In the genomic region with DNA sequence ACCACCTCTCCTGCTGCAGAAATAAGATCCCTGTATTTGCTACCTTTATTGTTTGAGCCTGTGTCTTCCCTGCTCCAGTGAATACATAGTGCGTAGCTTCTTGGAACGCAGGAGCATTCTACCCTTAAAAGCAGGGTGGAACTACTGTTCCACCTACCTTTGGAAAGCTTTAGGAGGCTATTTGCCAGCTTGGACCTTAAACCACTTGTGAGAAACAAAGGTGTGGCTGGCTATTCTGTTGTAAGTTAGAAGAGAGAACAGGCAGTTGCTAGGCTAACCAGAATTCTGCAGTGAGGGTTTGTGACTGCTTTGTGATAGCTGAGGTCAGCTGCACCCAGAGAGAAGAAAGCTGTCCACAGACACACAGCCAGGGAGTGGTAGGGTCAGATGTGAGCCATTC, we compare ENCODE assay signal across 25 mouse cellular contexts. TPM values are rescaled to one million over a fixed set of nuclear protein-coding genes. Genes with fewer than 3 reads are reported as not detected.
DNase-seq lines count a peak whose midpoint lies in the region; ATAC-seq and TF ChIP-seq lines count a peak whose summit lies in the region.
"Had no signal": no experiment of that assay in that cellular context is flagged by ENCODE, and none has a peak within 500 bp of the region (broad histone marks: within the 10 kb centered on the region; RNA-seq: fewer than 3 reads in every experiment).

No protein-coding gene starts in this region.

- no peaks in the 10 kb centered on the region for H3K36me3 ChIP-seq in intestine, embryonic 15.5 days
- H3K36me3 ChIP-seq in intestine, postnatal 0 days (ENCODE audit: control insufficient read depth, insufficient read depth): no peaks in the 10 kb centered on the region
- H3K36me3 ChIP-seq in stomach, postnatal 0 days (ENCODE audit: control insufficient read depth, insufficient read depth, low read length): no peaks in the 10 kb centered on the region
- H3K36me3 ChIP-seq: forebrain, embryonic 10.5 days; heart, embryonic 12.5 days; heart, embryonic 15.5 days; hindbrain, embryonic 10.5 days; hindbrain, embryonic 13.5 days had no signal

- DNase-seq in lung, postnatal 36 days: peak; percentile 54
- no peak for DNase-seq in lung, postnatal 14 days
- no peak for DNase-seq in stomach, postnatal 0 days (ENCODE audit: low spot score)
- DNase-seq in ovary, postnatal 10 days (ENCODE audit: low spot score): no peak
- DNase-seq: adrenal gland, adult 8-10 months; adrenal gland, postnatal 25 days; cerebellum, adult 18-20 months; cerebellum, adult 9-10 months; cerebellum, postnatal 14 days; gastrocnemius, adult 2 months; gastrocnemius, postnatal 14 days; heart, adult 18-20 months; heart, postnatal 10 days; heart, postnatal 36 days had no signal

- H3K27ac ChIP-seq in intestine, embryonic 15.5 days: no peak overlapping the region
- no peak overlapping the region for H3K27ac ChIP-seq in intestine, postnatal 0 days (ENCODE audit: low read depth, low read length)
- 0 out of 2 replicates have a peak overlapping the region, but pooled peaks have one; percentile 13 for H3K27ac ChIP-seq in stomach, postnatal 0 days (replicated peaks)
- H3K27ac ChIP-seq: forebrain, embryonic 10.5 days; forebrain, embryonic 13.5 days; gastrocnemius, adult 2 months; heart, embryonic 15.5 days; hindbrain, embryonic 10.5 days; hindbrain, embryonic 13.5 days had no signal

- H3K4me3 ChIP-seq in intestine, embryonic 15.5 days (replicated peaks): no peak overlapping the region
- no peak overlapping the region for H3K4me3 ChIP-seq in intestine, postnatal 0 days (ENCODE audit: low read depth, low read length)
- no peak overlapping the region for H3K4me3 ChIP-seq in stomach, postnatal 0 days (ENCODE audit: low read depth, low read length)
- H3K4me3 ChIP-seq: forebrain, embryonic 10.5 days; forebrain, embryonic 13.5 days; gastrocnemius, adult 2 months; heart, embryonic 12.5 days; heart, embryonic 15.5 days; hindbrain, embryonic 10.5 days; hindbrain, embryonic 13.5 days had no signal

- 81% methylated on average over 2 of the region's 2 CpGs for WGBS in intestine, embryonic 15.5 days
- WGBS in intestine, postnatal 0 days: 74% methylated on average over 2 of the region's 2 CpGs
- WGBS in stomach, postnatal 0 days: 64% methylated on average over 2 of the region's 2 CpGs

- 0 out of 2 replicates have a peak, but pooled peaks cover 3% of the 10 kb centered on the region for H3K4me1 ChIP-seq in intestine, embryonic 15.5 days (replicated peaks)
- no peaks in the 10 kb centered on the region; the same call in none of the 2 replicates for H3K4me1 ChIP-seq in intestine, postnatal 0 days (replicated peaks; ENCODE audit: control insufficient read depth, insufficient read depth, low read length)
- no peaks in the 10 kb centered on the region for H3K4me1 ChIP-seq in stomach, postnatal 0 days (replicated peaks; ENCODE audit: control insufficient read depth, insufficient read depth)
- H3K4me1 ChIP-seq: forebrain, embryonic 10.5 days; forebrain, embryonic 13.5 days; heart, embryonic 12.5 days; heart, embryonic 15.5 days; hindbrain, embryonic 10.5 days; hindbrain, embryonic 13.5 days had no signal

- TF ChIP-seq CTCF in intestine, postnatal 0 days (IDR thresholded peaks at IDR 0.05; ENCODE audit: low read depth): no peak
- no peak for TF ChIP-seq CTCF in stomach, postnatal 0 days (IDR thresholded peaks at IDR 0.05; ENCODE audit: low read depth)

- TF ChIP-seq EP300 in stomach, postnatal 0 days (optimal IDR thresholded peaks at IDR 0.05): no peak

- no peaks in the 10 kb centered on the region for H3K27me3 ChIP-seq in intestine, embryonic 15.5 days (replicated peaks)
- no peaks in the 10 kb centered on the region for H3K27me3 ChIP-seq in intestine, postnatal 0 days (replicated peaks; ENCODE audit: control insufficient read depth, insufficient read depth, low read length)
- H3K27me3 ChIP-seq in stomach, postnatal 0 days (ENCODE audit: control insufficient read depth, insufficient read depth, low read length): no peaks in the 10 kb centered on the region
- H3K27me3 ChIP-seq: forebrain, embryonic 13.5 days; heart, embryonic 12.5 days; heart, embryonic 15.5 days; hindbrain, embryonic 13.5 days had no signal

- H3K4me2 ChIP-seq in intestine, embryonic 15.5 days (replicated peaks): no peak overlapping the region
- no peak overlapping the region for H3K4me2 ChIP-seq in intestine, postnatal 0 days (replicated peaks; ENCODE audit: low read depth)
- no peak overlapping the region for H3K4me2 ChIP-seq in stomach, postnatal 0 days (replicated peaks; ENCODE audit: low read depth)
- H3K4me2 ChIP-seq: forebrain, embryonic 13.5 days; heart, embryonic 12.5 days; heart, embryonic 15.5 days; hindbrain, embryonic 13.5 days had no signal

- no peaks in the 10 kb centered on the region for H3K9me3 ChIP-seq in intestine, embryonic 15.5 days
- no peaks in the 10 kb centered on the region for H3K9me3 ChIP-seq in intestine, postnatal 0 days (ENCODE audit: control insufficient read depth)
- H3K9me3 ChIP-seq in stomach, postnatal 0 days (ENCODE audit: control insufficient read depth, low read length): no peaks in the 10 kb centered on the region
- H3K9me3 ChIP-seq: forebrain, embryonic 10.5 days; forebrain, embryonic 13.5 days; heart, embryonic 12.5 days; heart, embryonic 15.5 days; hindbrain, embryonic 13.5 days had no signal

- ATAC-seq in intestine, embryonic 15.5 days: peak; percentile 26; the same call in 1 of the 2 replicates
- no peak for ATAC-seq in intestine, postnatal 0 days
- ATAC-seq in stomach, postnatal 0 days (ENCODE audit: low FRiP score, low TSS enrichment): 0 out of 2 replicates have a peak, but pooled peaks have one; percentile 40
- ATAC-seq: activated CD4-positive, CD25-positive, alpha-beta regulatory T cell, adult 4 months; forebrain, embryonic 13.5 days; forebrain, embryonic 16.5 days; hindbrain, embryonic 16.5 days had no signal

- H3K9ac ChIP-seq in intestine, embryonic 15.5 days: no peak overlapping the region
- no peak overlapping the region for H3K9ac ChIP-seq in intestine, postnatal 0 days (ENCODE audit: low read depth, low read length)
- H3K9ac ChIP-seq in stomach, postnatal 0 days (ENCODE audit: low read length): no peak overlapping the region
- H3K9ac ChIP-seq: forebrain, embryonic 13.5 days; heart, embryonic 12.5 days; heart, embryonic 15.5 days; hindbrain, embryonic 13.5 days had no signal

RNA-seq across cellular contexts. Expression of a gene that starts 32.0 kb away (rescaled TPM):
- 28.2 and 28.3 TPM in 2 replicates for polyA plus RNA-seq in intestine, embryonic 15.5 days (2015; fragmentation: Nextera tagmentation; extraction: Ambion mirVana)
- 39.6 and 42.5 TPM in 2 replicates for polyA plus RNA-seq in intestine, postnatal 0 days (2015; fragmentation: Nextera tagmentation; extraction: Ambion mirVana)
- polyA plus RNA-seq in stomach, postnatal 0 days (2015; fragmentation: Nextera tagmentation; extraction: Ambion mirVana): 8.7 and 10.4 TPM in 2 replicates
